Mouse (Mus musculus): Measurements from ENCODE around the gene Nfu1. TPM values are rescaled to one million over a fixed set of nuclear protein-coding genes. Genes with fewer than 3 reads are reported as not detected.
"Not testable (repeated sequence)": the region's sequence is repeated elsewhere in the genome, so short reads cannot be mapped to it uniquely, and the experiment has no call there.

Gene Nfu1
- polyA plus RNA-seq, 1 experiment from 2014 or later = 92.1 TPM

GRCm38 (mm10) chr6:87009692-87010328, 774 bp downstream of the Nfu1 start:
- H3K27me3 ChIP-seq (ENCODE audit: control insufficient read depth, insufficient read depth, low read depth, low read length) = no peaks in the 10 kb centered on the region
- H3K36me3 ChIP-seq (ENCODE audit: control insufficient read depth, insufficient read depth, low read length) = no peaks in the 10 kb centered on the region
- H3K9me3 ChIP-seq (ENCODE audit: control insufficient read depth, low read length) = no peaks in the 10 kb centered on the region
- peak overlapping the region; percentile 83 for H3K27ac ChIP-seq (ENCODE audit: low read length)
- H3K9ac ChIP-seq (ENCODE audit: low read length) = peak overlapping the region; percentile 98
- peak overlapping the region; percentile 89 for H3K4me3 ChIP-seq (ENCODE audit: low read length)
- peak; percentile 99 for ATAC-seq (ENCODE audit: low read depth)
- under 1% methylated on average over 36 of the region's 36 CpGs for WGBS
- H3K4me1 ChIP-seq (replicated peaks; ENCODE audit: control insufficient read depth, insufficient read depth, low read length) = peaks cover 4% of the 10 kb centered on the region
- peak overlapping the region; percentile 76 for H3K4me2 ChIP-seq (ENCODE audit: low read depth, low read length)

GRCm38 (mm10) chr6:87016916-87017315, 7.9 kb downstream of the Nfu1 start:
- no peak for ATAC-seq (ENCODE audit: low read depth)
- Histone ChIP-seq H3K9ac (ENCODE audit: low read length) (no peak overlapping the region), H3K36me3 (ENCODE audit: control insufficient read depth, insufficient read depth, low read length) (peaks cover 31% of the 10 kb centered on the region), H3K9me3 (ENCODE audit: control insufficient read depth, low read length) (peaks cover 2% of the 10 kb centered on the region; the same call in 1 of the 2 replicates), H3K27ac (ENCODE audit: low read length) (no peak overlapping the region), H3K4me2 (ENCODE audit: low read depth, low read length) (no peak overlapping the region), H3K4me1 (replicated peaks; ENCODE audit: control insufficient read depth, insufficient read depth, low read length) (no peaks in the 10 kb centered on the region), H3K4me3 (ENCODE audit: low read length) (no peak overlapping the region), H3K27me3 (ENCODE audit: control insufficient read depth, insufficient read depth, low read depth, low read length) (no peaks in the 10 kb centered on the region)
- WGBS = 61% methylated on average over 4 of the region's 4 CpGs

GRCm38 (mm10) chr6:87018874-87019273, 9.8 kb downstream of the Nfu1 start:
- no peak for ATAC-seq (ENCODE audit: low read depth)
- WGBS = 87% methylated on average over 8 of the region's 8 CpGs

GRCm38 (mm10) chr6:87021791-87022190, 12.8 kb downstream of the Nfu1 start:
- no peak overlapping the region for H3K4me2 ChIP-seq (ENCODE audit: low read depth, low read length)
- ATAC-seq (ENCODE audit: low read depth) = no peak
- peaks cover 2% of the 10 kb centered on the region; the same call in 1 of the 2 replicates for H3K9me3 ChIP-seq (ENCODE audit: control insufficient read depth, low read length)
- H3K27ac ChIP-seq (ENCODE audit: low read length) = no peak overlapping the region
- H3K9ac ChIP-seq (ENCODE audit: low read length) = no peak overlapping the region
- 97% methylated on average over 12 of the region's 12 CpGs for WGBS
- no peaks in the 10 kb centered on the region for H3K27me3 ChIP-seq (ENCODE audit: control insufficient read depth, insufficient read depth, low read depth, low read length)
- no peaks in the 10 kb centered on the region for H3K4me1 ChIP-seq (replicated peaks; ENCODE audit: control insufficient read depth, insufficient read depth, low read length)
- H3K4me3 ChIP-seq (ENCODE audit: low read length) = no peak overlapping the region
- peaks cover 41% of the 10 kb centered on the region for H3K36me3 ChIP-seq (ENCODE audit: control insufficient read depth, insufficient read depth, low read length)

More at GRCm38 (mm10) chr6:87018874-87019273, 9.8 kb downstream of the Nfu1 start:
- Histone ChIP-seq H3K4me3 (ENCODE audit: low read length) (no peak overlapping the region), H3K9me3 (ENCODE audit: control insufficient read depth, low read length) (peaks cover 2% of the 10 kb centered on the region; the same call in 1 of the 2 replicates), H3K36me3 (ENCODE audit: control insufficient read depth, insufficient read depth, low read length) (peaks cover 33% of the 10 kb centered on the region), H3K9ac (ENCODE audit: low read length) (no peak overlapping the region), H3K27ac (ENCODE audit: low read length) (no peak overlapping the region), H3K27me3 (ENCODE audit: control insufficient read depth, insufficient read depth, low read depth, low read length) (no peaks in the 10 kb centered on the region), H3K4me1 (replicated peaks; ENCODE audit: control insufficient read depth, insufficient read depth, low read length) (no peaks in the 10 kb centered on the region), H3K4me2 (ENCODE audit: low read depth, low read length) (no peak overlapping the region)

- no peak overlapping the region for H3K27ac ChIP-seq (ENCODE audit: low read length)
- no peak overlapping the region for H3K4me2 ChIP-seq (ENCODE audit: low read depth, low read length)
- H3K36me3 ChIP-seq (ENCODE audit: control insufficient read depth, insufficient read depth, low read length) = peaks cover 20% of the 10 kb centered on the region
- H3K9me3 ChIP-seq (ENCODE audit: control insufficient read depth, low read length) = no peaks in the 10 kb centered on the region
- H3K4me3 ChIP-seq (ENCODE audit: low read length) = no peak overlapping the region
- 62% methylated on average over 7 of the region's 7 CpGs for WGBS
- no peaks in the 10 kb centered on the region for H3K4me1 ChIP-seq (replicated peaks; ENCODE audit: control insufficient read depth, insufficient read depth, low read length)
- no peaks in the 10 kb centered on the region for H3K27me3 ChIP-seq (ENCODE audit: control insufficient read depth, insufficient read depth, low read depth, low read length)
- no peak for ATAC-seq (ENCODE audit: low read depth)
- no peak overlapping the region for H3K9ac ChIP-seq (ENCODE audit: low read length)
These were observed 17.9 kb downstream of the Nfu1 start for GRCm38 (mm10) chr6:87026980-87027379.

GRCm38 (mm10) chr6:87028881-87029280, 19.8 kb downstream of the Nfu1 start:
- no peak overlapping the region for H3K9ac ChIP-seq (ENCODE audit: low read length)
- H3K4me1 ChIP-seq (replicated peaks; ENCODE audit: control insufficient read depth, insufficient read depth, low read length) = no peaks in the 10 kb centered on the region
- H3K4me2 ChIP-seq (ENCODE audit: low read depth, low read length) = no peak overlapping the region
- H3K27me3 ChIP-seq (ENCODE audit: control insufficient read depth, insufficient read depth, low read depth, low read length) = no peaks in the 10 kb centered on the region
- H3K36me3 ChIP-seq (ENCODE audit: control insufficient read depth, insufficient read depth, low read length) = peaks cover 18% of the 10 kb centered on the region
- no peak overlapping the region for H3K27ac ChIP-seq (ENCODE audit: low read length)
- H3K9me3 ChIP-seq (ENCODE audit: control insufficient read depth, low read length) = no peaks in the 10 kb centered on the region
- no peak overlapping the region for H3K4me3 ChIP-seq (ENCODE audit: low read length)
- no peak for ATAC-seq (ENCODE audit: low read depth)

- H3K27ac ChIP-seq (ENCODE audit: low read length); H3K4me3 ChIP-seq (ENCODE audit: low read length); H3K36me3 ChIP-seq (ENCODE audit: control insufficient read depth, insufficient read depth, low read length); H3K4me2 ChIP-seq (ENCODE audit: low read depth, low read length); H3K9ac ChIP-seq (ENCODE audit: low read length); H3K4me1 ChIP-seq (replicated peaks; ENCODE audit: control insufficient read depth, insufficient read depth, low read length); ATAC-seq (ENCODE audit: low read depth); H3K9me3 ChIP-seq (ENCODE audit: control insufficient read depth, low read length); H3K27me3 ChIP-seq (ENCODE audit: control insufficient read depth, insufficient read depth, low read depth, low read length): not testable (repeated sequence)
- WGBS = 80% methylated on average over 7 of the region's 7 CpGs
These were observed 22.3 kb downstream of the Nfu1 start for GRCm38 (mm10) chr6:87031310-87031709.

- Histone ChIP-seq H3K4me3 (ENCODE audit: low read length) (no peak overlapping the region), H3K4me1 (replicated peaks; ENCODE audit: control insufficient read depth, insufficient read depth, low read length) (no peaks in the 10 kb centered on the region), H3K9me3 (ENCODE audit: control insufficient read depth, low read length) (no peaks in the 10 kb centered on the region), H3K4me2 (ENCODE audit: low read depth, low read length) (no peak overlapping the region), H3K27ac (ENCODE audit: low read length) (no peak overlapping the region), H3K27me3 (ENCODE audit: control insufficient read depth, insufficient read depth, low read depth, low read length) (no peaks in the 10 kb centered on the region), H3K9ac (ENCODE audit: low read length) (no peak overlapping the region), H3K36me3 (ENCODE audit: control insufficient read depth, insufficient read depth, low read length) (peaks cover 10% of the 10 kb centered on the region)
- 56% methylated on average over 3 of the region's 3 CpGs for WGBS
- no peak for ATAC-seq (ENCODE audit: low read depth)
These were observed 23.4 kb downstream of the Nfu1 start for GRCm38 (mm10) chr6:87032401-87032800.

- H3K27ac ChIP-seq (ENCODE audit: low read length) = no peak overlapping the region
- H3K4me3 ChIP-seq (ENCODE audit: low read length) = no peak overlapping the region
- no peaks in the 10 kb centered on the region for H3K27me3 ChIP-seq (ENCODE audit: control insufficient read depth, insufficient read depth, low read depth, low read length)
- no peak overlapping the region for H3K4me2 ChIP-seq (ENCODE audit: low read depth, low read length)
- no peaks in the 10 kb centered on the region for H3K9me3 ChIP-seq (ENCODE audit: control insufficient read depth, low read length)
- WGBS = 65% methylated on average over 3 of the region's 3 CpGs
- ATAC-seq (ENCODE audit: low read depth) = no peak
- no peak overlapping the region for H3K9ac ChIP-seq (ENCODE audit: low read length)
- no peaks in the 10 kb centered on the region for H3K4me1 ChIP-seq (replicated peaks; ENCODE audit: control insufficient read depth, insufficient read depth, low read length)
- H3K36me3 ChIP-seq (ENCODE audit: control insufficient read depth, insufficient read depth, low read length) = no peaks in the 10 kb centered on the region; the same call in 1 of the 2 replicates
These were observed 25.4 kb downstream of the Nfu1 start for GRCm38 (mm10) chr6:87034395-87034794.
